Mouse (Mus musculus) kidney, adult 9 months (tissue): ENCODE data around the gene Zfp334.

Experiments used
- DNase-seq: peaks from one replicate; pipeline ENCODE4 v3.0.0; 2022

Gene Zfp334

DNA sequence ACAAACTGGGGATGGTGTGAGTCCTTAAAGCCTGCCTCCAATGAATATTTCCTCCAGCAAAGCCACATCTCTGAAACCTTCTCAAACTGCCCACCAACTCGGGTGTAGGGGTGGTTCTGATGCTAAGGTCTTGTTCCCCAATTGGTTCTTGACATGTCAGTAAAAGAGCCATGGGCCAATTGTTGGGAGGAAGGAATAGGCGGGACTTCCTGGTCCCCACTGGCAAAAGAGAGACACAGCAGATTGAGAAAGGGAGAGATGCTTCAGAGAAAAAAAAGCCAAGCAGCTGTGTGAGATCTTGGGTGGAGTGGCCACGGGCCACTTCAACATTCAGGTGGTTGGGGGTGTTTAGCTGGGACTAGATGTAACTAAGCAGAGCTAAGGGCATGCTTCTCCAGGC lies 17.0 kb downstream of the Zfp334 start:
- no peak for DNase-seq

DNA sequence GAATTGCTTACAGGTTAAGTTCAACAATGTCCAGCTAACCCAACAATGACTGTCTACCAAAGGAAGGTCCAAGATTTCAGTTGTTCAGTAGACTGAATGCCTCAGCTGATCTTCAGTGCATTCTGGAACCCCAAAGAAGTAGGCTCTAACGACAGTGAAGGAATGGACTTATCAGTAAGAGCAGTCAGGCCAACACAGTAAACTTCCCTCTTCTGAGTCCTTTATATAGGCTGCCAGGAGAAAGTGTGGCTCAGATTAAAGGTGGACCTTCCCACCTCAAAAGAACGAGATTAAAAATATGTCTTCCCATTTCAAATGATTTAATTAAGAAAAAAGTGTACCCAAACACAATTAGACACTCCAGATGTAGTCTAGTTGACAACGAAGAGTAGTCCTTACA lies 17.7 kb downstream of the Zfp334 start:
- no peak for DNase-seq

DNA sequence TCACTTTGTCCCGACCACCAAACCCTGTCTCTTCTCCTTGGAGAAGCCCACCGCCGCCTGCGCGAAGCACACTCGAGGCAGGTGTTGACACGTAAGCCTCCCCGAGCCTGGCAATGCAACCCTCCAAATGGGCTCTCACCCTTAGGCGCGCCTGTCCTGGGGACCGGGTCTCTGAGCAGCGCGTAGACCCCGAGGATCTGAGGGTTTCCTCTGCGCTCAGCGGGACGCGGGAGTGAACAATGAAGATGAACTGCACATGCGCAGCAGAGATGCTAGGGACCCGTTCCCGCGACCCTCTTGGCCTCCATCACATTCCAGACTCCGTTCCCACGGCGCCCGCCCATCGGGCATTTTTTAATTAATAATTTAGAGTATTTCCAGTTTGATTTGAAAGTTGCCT lies 19.6 kb downstream of the Zfp334 start, which contains the start of gene Zfp663:
Gene Zfp663 (minus strand): TSS at position 234 of the 400 bp plus-strand sequence.
- DNase-seq, result no peak

DNA sequence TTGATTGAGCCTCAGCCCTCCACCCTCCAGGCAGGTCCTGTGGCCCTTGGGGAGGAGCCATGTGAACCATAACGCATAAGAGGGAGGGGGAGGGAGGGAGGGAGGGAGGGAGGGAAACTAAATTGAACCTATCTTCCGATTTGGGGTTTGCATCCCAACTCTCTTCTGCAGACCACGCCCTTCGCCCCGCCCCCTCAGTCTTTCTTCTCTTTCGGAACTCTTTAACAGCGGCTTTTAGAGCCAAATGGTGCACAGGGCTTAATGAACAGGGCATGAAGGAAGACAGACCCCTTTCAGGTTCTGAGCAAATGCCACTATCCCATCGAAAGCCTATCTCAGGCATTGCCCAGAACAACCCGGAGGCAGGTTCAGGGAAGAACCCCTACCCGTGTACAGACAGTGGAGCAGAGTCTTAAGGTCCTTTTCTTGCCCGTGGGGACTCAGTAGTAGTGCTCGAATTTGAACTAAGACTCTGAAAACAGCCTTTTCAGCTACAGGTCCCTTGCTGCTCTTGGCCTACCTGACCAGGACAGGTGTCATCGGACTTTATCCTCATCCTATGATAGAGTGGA lies 20.1 kb downstream of the Zfp334 start:
- DNase-seq, result no peak

DNA sequence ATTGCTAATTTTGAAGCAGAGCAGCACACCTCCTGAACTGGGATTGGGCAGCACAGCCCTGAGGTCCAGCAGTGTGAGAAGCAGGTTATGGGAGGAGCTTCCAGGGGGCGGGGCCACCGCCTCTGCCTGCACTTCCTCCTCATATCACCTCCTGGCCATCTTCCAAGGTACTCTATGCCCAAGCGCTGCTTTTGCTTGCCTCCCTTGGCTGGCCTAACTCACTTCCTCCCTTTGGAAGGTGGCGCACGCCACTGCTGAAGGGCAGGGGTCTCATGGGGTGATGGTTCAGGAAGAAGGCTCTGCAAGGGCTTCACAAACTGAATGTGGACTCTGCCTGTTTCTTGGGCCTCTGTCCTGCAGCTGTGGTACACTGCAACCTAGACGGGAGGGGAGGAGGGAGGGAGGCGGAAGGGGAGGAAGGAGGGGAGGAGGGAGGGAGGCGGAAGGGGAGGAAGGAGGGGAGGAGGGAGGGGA lies 21.0 kb downstream of the Zfp334 start:
- DNase-seq, result peak; percentile 79

DNA sequence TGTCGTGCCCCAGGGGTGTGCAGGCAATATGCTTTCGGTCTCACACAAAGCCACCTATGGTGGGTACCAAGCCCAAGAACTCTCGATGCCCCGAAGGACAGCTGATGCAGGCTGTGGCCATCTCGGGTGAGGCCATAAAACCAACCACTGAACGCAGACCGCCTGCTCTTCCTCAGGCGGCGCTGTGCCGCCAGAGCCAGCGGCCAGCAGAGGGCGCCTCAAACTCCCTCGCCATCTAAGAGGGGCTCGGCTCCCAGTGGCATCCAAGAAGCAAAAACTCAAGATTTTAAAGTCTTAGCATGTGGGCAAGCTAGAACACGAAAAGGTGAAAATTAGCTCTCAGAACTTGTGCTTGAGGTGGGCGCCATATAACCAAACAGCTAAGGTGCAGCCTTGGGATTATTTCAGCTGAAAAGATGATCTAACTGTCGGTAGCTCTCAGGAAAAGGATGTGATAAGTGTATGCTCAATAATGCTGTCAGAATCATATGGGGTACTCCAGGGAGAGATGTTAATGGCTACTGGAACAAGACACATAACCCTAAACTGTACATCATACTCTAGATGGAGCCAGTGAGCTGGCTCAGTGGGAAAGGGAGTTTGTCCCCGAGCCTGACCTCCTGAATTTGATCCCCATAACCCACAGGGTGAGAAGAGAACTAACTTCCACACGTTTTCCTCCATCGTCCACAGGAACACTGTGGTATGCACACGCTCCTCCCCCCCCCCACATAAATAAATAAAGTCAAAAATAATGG lies 23.5 kb downstream of the Zfp334 start:
- DNase-seq, result peak; percentile 38

DNA sequence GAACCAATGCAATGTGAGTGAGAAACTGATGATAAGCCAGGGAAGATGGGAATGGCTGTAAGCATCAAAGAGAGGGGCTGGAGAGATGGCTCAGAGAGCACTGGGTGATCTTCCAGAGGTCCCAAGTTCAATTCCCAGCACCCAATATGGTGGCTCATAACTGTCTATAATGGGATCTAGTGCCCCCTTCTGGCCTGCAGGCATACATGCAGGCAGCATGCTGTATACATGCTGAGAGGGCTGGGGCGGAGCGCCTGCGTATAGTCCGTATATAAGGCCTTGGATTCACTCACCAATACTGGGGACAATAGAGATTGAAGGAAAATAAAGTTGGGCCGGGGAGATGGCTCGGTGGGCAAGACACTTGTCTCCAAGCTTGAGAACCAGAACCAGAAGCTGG lies 24.8 kb downstream of the Zfp334 start:
- no peak for DNase-seq

DNA sequence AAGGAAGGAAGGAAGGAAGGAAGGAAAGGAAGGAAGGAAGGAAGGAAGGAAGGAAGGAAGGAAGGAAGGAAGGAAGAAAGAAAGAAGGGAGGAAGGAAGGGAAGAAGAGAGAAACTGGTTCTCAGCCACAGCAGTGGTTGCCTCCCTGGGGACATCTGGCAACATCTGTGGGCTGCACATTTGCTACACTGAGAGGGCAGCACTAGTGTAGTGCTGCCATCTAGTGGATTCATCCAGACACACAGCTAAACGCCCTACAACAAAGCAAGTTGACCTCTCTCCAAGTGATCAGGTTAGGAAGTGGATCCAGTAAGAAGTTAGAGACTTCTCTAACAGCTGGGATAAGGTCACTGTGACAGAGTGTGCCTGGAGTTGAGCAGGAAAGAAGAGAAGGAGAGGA lies 27.2 kb downstream of the Zfp334 start:
- peak; percentile 66 for DNase-seq

DNA sequence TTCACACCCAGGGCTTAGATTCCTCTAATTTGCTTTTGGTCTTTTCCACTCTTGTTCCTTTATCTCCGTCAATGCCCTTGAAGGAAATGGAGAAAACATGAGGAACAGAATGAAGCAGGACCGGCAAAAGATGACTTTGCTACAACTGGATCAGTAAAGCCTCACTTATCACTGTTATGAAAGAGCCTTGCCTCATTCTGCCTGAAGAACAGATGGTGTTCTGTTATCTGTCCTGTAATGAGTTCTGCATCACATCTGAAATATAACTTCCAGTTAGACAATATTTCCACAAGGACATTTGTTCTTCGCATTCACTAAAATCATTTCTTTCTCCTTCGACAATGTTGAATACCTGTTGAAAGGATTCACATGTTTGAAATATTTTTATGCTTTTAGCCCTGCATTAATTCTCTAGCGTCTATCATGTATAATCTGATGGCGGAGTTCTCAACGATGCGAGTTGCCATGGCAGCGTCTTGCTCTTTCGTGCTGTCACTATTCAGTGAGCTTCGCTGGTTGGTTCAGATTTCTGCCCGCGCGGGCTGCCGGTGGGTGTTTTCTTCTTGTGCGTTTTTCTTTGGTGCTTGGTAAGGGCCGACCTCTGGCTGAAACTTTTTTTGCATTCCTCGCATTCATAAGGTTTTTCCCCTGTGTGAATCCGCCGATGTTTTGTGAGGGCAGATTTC lies 36.1 kb downstream of the Zfp334 start:
- no peak for DNase-seq

DNA sequence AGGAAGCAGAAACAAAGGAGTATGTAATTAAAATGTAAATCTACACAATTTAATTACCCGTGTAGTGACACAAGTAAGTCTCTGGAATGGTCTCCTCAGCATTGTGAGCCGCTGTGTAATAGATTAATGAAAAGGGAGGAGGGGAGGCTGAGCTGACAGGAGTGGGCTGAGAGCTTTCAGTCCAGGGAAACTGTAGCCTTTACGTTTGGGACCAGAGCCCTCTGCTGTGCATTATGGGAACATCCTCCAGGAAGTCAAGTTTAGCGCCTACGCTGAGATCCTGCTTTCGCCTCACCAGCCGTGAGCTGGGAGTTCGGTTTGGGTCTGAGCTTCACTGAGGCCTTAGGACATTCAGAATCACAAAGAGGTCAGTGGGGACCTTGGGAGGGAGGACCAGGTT lies 38.6 kb downstream of the Zfp334 start:
- DNase-seq, result no peak

DNA sequence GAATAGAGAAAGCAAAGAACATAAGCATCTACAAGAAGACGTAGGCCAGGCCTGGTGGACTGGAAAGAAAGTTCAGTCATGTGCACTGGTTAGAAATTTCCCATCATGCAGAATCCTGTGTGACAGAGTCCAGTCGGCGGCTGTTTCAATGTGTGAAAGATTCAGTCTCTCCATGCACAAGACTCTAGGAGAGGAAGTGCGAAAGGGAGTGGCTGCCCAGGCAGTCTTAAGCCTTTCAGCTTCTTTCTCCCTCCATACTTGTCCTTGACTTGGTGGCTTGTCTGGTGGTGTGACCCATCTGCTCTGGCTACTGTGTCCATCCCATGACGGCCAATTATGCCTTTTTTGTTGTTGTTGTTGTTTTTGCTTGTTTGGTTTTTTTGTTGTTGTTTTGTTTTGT lies 41.9 kb downstream of the Zfp334 start:
- no peak for DNase-seq

DNA sequence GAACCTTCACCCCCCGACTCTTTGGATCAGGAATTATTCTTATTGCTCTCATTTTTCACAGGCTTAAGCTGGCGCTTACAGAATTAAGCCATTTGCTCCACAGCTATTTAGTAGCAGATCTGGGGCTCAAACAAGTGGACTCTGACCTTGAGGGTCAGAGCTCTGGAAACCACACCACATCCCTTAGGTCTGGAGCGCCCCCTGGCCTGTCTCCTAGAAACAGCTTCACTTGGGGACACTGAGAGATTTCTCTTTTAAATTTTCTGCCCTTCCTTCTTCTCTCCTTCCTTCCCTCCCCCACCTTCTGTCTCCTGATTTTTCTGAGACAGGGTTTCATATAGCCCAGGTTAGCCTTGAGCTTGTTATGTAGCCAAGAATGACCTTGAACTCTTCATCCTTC lies 50.9 kb downstream of the Zfp334 start:
- DNase-seq, result peak; percentile 83

DNA sequence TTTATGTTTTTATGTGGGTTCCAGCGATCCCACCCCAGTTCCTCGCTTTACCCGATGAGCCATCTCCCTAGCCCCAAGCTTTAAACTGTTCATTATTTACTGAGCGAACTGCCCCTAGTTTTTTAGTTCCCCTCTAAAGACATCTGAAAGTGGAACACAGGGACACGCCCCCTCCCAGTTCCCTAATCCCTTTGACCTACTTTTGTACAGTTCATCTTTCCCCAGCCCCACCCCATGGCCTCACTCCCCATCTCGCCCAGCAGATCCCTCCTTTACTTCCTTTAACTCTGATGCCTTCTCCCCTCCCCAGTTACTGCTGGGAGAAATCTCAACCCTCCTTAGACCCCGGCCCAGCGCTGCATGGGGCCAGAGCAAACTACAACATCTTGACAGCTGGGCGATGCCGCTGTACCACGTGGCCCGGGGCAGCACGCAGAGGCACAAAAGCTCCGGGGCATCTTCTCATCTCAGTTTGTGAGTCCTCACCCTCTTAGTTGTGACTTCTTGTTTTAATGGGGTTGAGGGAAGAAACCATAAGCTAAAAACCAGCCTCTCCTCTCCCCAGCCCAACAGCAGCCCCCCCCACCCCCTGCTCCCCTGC lies 55.3 kb downstream of the Zfp334 start:
- DNase-seq, result no peak

DNA sequence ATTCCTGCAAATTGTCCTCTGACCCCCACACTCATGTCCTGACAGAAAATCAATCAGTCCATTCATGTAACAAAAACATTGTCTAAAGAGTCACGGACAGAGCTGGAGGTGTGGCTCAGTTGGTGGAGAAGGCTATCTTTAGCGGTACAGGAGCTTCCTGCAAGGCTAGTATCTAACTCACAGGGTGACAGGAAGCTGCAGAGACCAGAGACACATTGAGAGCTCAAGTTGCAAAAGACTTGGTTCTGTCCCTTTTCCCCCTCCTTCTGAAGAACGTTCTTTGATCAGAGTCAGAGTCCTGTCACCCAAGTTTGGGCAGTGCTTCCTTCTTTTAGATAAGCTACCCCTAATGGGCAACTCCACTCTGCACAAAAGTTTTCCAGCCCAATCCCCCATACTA lies 58.4 kb downstream of the Zfp334 start:
- DNase-seq, result no peak

DNA sequence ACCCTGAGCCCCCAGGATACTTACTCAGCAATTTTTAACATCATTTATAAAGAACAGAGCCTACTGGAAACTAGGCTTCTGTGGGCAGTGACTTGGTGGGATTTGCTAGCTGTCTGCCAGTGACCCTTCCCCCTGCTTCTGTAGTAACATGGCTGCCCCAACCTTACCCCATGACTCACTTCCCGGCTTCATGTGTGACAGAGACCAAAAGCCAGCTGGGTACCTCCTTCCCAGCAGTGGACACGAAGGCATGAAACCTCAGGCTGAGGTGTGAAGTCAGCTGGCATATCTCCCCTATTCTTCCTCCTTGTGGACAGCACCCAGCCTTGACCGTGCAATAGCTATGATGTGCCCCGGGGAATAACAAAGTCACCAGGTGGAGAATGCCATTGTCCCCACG lies 59.3 kb downstream of the Zfp334 start:
- DNase-seq, result no peak

DNA sequence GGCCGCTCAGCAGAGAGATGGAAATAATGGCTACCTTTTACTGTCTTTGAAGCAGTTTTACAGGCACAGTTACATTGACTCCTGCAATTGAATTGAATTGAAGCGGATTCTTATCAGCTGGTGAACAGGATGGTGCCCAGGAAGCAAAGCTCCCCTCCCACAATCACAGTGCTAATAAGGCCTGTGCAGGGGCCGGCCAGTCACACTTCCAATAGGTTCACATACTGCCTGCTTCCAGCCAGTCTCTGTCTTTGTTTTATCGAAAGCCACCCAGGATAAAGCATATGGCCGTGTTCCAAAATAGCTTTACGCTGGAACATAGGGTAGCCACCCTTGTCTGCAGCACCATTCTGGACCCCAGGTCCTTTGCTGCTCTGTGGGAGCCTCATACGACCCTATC lies 60.7 kb downstream of the Zfp334 start:
- DNase-seq, result no peak

DNA sequence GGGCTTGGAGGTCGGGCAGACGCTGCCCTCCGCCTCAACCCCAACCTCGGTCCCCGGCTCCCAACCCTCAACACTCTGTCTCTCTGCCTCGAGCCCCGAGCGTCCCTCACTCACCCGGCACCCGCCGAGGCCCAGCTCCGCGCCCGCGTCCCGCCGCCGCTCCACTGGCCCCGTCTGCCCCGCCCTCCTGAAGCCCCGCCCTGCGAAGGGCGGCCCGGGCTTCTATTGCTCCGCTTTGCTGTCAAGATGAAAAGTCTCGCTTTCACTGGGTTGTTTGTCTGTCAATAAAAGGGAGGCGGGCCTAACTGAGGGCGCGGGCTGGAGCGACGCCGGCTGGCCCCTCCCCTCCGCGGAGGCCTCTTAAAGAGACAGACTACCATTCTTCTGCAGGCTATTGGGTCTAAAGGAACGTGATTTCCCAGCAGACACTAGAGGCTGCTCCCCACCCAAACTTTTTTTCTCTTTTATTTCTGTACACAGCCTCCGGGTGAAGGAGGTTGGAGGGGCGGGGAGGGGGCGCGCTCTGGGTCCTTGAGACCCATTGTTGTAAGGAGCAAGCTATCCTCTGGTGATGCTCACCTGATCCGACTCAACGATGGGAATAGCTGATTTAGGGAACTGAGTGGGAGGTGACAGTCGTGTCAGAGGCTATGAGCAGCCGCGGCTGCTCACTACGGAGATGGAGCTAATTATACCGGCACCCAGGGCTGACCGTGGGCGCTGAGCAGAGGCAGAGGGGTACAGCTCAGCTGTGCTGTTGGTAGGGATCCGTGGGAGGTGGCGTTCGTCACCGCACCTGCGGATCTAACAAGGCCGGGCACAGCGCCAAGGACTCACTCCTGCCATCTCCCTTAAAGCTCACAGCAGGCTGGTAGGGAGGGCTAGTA lies 61.5 kb downstream of the Zfp334 start, which contains the start of gene Elmo2:
Gene Elmo2 (minus strand): TSS at position 176 of the 887 bp plus-strand sequence.
- peak; percentile 99 for DNase-seq

DNA sequence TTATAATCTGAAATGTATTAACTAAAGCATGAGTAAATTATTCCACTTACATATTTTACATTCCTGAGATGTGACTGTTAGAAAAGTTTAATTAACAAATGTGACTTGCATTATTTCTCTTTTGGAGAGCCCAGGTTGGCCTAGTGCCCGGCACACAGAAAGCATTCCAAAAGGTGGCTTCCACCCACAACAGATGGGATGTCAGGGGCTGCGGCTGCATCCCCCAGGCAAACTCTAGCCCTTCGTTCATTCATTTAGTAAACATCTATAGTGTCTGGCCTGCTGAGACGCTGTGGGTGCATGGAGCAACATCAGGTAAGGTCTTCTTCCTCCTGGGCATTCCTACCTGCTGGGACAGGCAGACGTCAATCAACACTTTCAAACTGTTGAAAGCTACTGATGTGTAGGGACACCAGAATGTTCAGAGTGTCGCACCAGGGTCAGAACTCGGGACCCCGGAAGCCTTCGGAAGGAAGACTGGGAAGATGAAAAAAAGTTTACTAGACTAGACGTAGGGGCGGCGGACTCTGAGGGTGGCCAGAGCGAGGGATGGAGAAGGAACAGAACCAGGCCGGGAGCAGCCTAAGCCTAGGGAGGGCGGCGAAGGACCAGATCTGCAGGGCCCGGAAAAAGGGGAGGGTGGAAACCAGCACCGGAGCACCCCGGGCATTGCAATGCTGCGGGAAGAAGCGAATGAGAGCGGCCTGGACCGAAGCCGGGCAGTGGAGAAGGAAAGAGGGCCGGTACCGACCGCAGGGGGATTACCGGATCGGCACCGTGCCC lies 62.3 kb downstream of the Zfp334 start:
- no peak for DNase-seq
